Mouse (Mus musculus) layer of hippocampus, adult 18-20 months (tissue): ENCODE measurements around the gene Kcnip2. TPM values are rescaled to one million over a fixed set of nuclear protein-coding genes. Genes with fewer than 3 reads are reported as not detected.

Experiments used
- DNase-seq, 2 experiments: peaks; one replicate each; pipeline ENCODE4 v3.0.0; 2022; ENCODE audit warnings: low spot score in 2 of 2
- long read RNA-seq: library from polyadenylated mRNA; stranded (forward); transcript quantifications from one replicate; pipeline ENCODE4 v2.0.0, GENCODE M21; 2021
- total RNA-seq, 2 experiments: library from RNA; stranded (reverse); gene quantifications; 2 replicates each; pipeline ENCODE4 v1.2.3; 2021

Gene Kcnip2
- total RNA-seq = 100 to 1,000 TPM; 208 to 213 TPM
- long read RNA-seq, transcript Kcnip2-208 (8 exons, 693 nt) = minor isoform, 9 of 193 reads
- long read RNA-seq, transcript Kcnip2-202 (9 exons, 2,302 nt) = minor isoform, 15 of 193 reads
- long read RNA-seq, transcript Kcnip2-209 (10 exons, 2,395 nt) = major isoform, 136 of 193 reads
- long read RNA-seq, partial matches to known transcripts = 12 of 193 reads
- long read RNA-seq, other reads (novel, unspliced or antisense) = 21 of 193 reads

GRCm38 (mm10) chr19:45815831-45816405, at the start of gene Kcnip2:
Gene Kcnip2 (minus strand): TSS chr19:45816061.
- DNase-seq = peak; percentile 63 to 72

- no peak for DNase-seq
Observed at GRCm38 (mm10) chr19:45855284-45855920, 39.5 kb upstream of the Kcnip2 start.

GRCm38 (mm10) chr19:45854521-45854920, 38.7 kb upstream of the Kcnip2 start:
- DNase-seq = no peak

- DNase-seq = no peak
Observed at GRCm38 (mm10) chr19:45847733-45848093, 31.9 kb upstream of the Kcnip2 start.

- DNase-seq = peak in 1 of 2 experiments; percentile 46
Observed at GRCm38 (mm10) chr19:45847016-45847732, 31.3 kb upstream of the Kcnip2 start.

- no peak for DNase-seq
Observed at GRCm38 (mm10) chr19:45844209-45844608, 28.3 kb upstream of the Kcnip2 start.

GRCm38 (mm10) chr19:45843424-45843823, 27.6 kb upstream of the Kcnip2 start:
- DNase-seq = no peak

- DNase-seq = peak in 1 of 2 experiments; percentile 63
Observed at GRCm38 (mm10) chr19:45837050-45837994, 21.5 kb upstream of the Kcnip2 start.

- peak in 1 of 2 experiments; percentile 16 for DNase-seq
Observed at GRCm38 (mm10) chr19:45835490-45835889, 19.6 kb upstream of the Kcnip2 start.

GRCm38 (mm10) chr19:45833665-45834064, 17.8 kb upstream of the Kcnip2 start:
- DNase-seq = peak in 1 of 2 experiments; percentile 27

GRCm38 (mm10) chr19:45830679-45831078, 14.8 kb upstream of the Kcnip2 start:
- no peak for DNase-seq

- no peak for DNase-seq
Observed at GRCm38 (mm10) chr19:45827736-45828135, 11.9 kb upstream of the Kcnip2 start.

GRCm38 (mm10) chr19:45827125-45827524, 11.3 kb upstream of the Kcnip2 start:
- DNase-seq = no peak

GRCm38 (mm10) chr19:45826146-45826545, 10.3 kb upstream of the Kcnip2 start:
- no peak for DNase-seq

- DNase-seq = peak in 1 of 2 experiments; percentile 20
Observed at GRCm38 (mm10) chr19:45821832-45822231, 6.0 kb upstream of the Kcnip2 start.

- DNase-seq = peak; percentile 39 to 61
Observed at GRCm38 (mm10) chr19:45817816-45818490, 2.1 kb upstream of the Kcnip2 start.

GRCm38 (mm10) chr19:45816727-45817126, 866 bp upstream of the Kcnip2 start:
- DNase-seq = no peak

- DNase-seq = no peak
Observed at GRCm38 (mm10) chr19:45815170-45815569, 691 bp downstream of the Kcnip2 start.

GRCm38 (mm10) chr19:45813801-45814200, 2.1 kb downstream of the Kcnip2 start:
- DNase-seq = no peak

GRCm38 (mm10) chr19:45813263-45813662, 2.6 kb downstream of the Kcnip2 start:
- DNase-seq = peak; percentile 75 to 95
